Mouse (Mus musculus): Measurements from ENCODE around the gene Scamp2. TPM values are rescaled to one million over a fixed set of nuclear protein-coding genes. Genes with fewer than 3 reads are reported as not detected.

The Scamp2 gene
- polyA plus RNA-seq, 1 experiment, result 166 TPM

GRCm38 (mm10) chr9:57593454-57594173 is 32.9 kb downstream of the Scamp2 start:
- Histone ChIP-seq H3K4me1 (ENCODE audit: control insufficient read depth, insufficient read depth, low read length) (peaks cover 13% of the 10 kb centered on the region), H3K27me3 (replicated peaks; ENCODE audit: control insufficient read depth, insufficient read depth, low read length) (no peaks in the 10 kb centered on the region), H3K4me3 (ENCODE audit: insufficient read depth, low read depth, low read length) (no peak overlapping the region), H3K36me3 (ENCODE audit: control insufficient read depth, insufficient read depth, low read length) (no peaks in the 10 kb centered on the region), H3K27ac (ENCODE audit: insufficient read depth, low read depth, low read length) (no peak overlapping the region)
- WGBS, result 47% methylated on average over 12 of the region's 12 CpGs
- no peak for TF ChIP-seq CTCF (conservative IDR thresholded peaks at IDR 0.05; ENCODE audit: insufficient read depth, insufficient read length, low read depth, low read length)
- no peak for TF ChIP-seq POLR2A (IDR thresholded peaks at IDR 0.05; ENCODE audit: low read depth, low read length)
- peak; percentile 86 for DNase-seq

DNA sequence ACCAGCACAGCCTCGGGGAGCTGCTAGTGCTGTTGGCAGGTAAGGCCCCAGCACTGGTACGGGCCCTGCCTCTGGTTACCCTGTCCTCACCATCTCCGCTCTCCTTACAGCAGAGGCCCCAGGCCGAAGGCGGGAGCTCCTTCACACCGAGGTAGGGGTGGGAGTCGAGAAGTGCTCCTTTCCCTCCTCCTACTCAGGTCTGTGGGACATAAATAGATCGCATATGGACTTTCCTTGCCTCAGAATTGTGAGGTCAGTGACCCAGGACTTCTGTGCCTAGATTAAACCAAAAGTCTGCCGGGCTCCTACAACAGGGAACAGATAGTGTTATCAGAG is 33.4 kb downstream of the Scamp2 start:
- 49% methylated on average over 9 of the region's 9 CpGs for WGBS
- TF ChIP-seq CTCF (conservative IDR thresholded peaks at IDR 0.05; ENCODE audit: insufficient read depth, insufficient read length, low read depth, low read length) (no peak), POLR2A (IDR thresholded peaks at IDR 0.05; ENCODE audit: low read depth, low read length) (no peak)
- H3K36me3 ChIP-seq (ENCODE audit: control insufficient read depth, insufficient read depth, low read length), result no peaks in the 10 kb centered on the region
- peaks cover 12% of the 10 kb centered on the region for H3K4me1 ChIP-seq (ENCODE audit: control insufficient read depth, insufficient read depth, low read length)
- no peak for DNase-seq
- H3K27ac ChIP-seq (ENCODE audit: insufficient read depth, low read depth, low read length), result no peak overlapping the region
- no peaks in the 10 kb centered on the region for H3K27me3 ChIP-seq (replicated peaks; ENCODE audit: control insufficient read depth, insufficient read depth, low read length)
- H3K4me3 ChIP-seq (ENCODE audit: insufficient read depth, low read depth, low read length), result no peak overlapping the region

DNA sequence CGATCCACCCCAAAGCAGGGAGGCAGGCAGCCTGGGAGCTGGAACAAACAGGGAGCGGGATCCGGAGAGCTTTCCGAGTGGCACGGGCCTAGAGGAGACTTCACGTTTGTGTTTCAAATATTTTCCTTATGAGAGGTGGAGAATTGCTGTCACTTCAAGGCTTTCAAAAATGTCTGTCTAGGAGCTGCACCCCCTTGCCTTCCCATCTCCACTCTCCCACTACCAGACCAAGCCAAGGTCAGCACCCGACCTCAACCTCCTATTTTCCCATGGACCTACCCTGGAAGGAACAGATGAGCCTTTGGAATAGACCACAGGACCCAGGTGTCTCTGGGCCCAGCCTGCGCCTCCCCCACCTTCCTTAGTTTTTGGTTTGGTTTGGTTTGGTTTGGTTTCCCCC is 36.5 kb downstream of the Scamp2 start:
- peaks cover 20% of the 10 kb centered on the region for H3K4me1 ChIP-seq (ENCODE audit: control insufficient read depth, insufficient read depth, low read length)
- no peaks in the 10 kb centered on the region for H3K36me3 ChIP-seq (ENCODE audit: control insufficient read depth, insufficient read depth, low read length)
- no peak overlapping the region for H3K27ac ChIP-seq (ENCODE audit: insufficient read depth, low read depth, low read length)
- TF ChIP-seq CTCF (conservative IDR thresholded peaks at IDR 0.05; ENCODE audit: insufficient read depth, insufficient read length, low read depth, low read length) (no peak), POLR2A (IDR thresholded peaks at IDR 0.05; ENCODE audit: low read depth, low read length) (no peak)
- 86% methylated on average over 8 of the region's 8 CpGs for WGBS
- no peak overlapping the region for H3K4me3 ChIP-seq (ENCODE audit: insufficient read depth, low read depth, low read length)
- DNase-seq, result no peak
- no peaks in the 10 kb centered on the region for H3K27me3 ChIP-seq (replicated peaks; ENCODE audit: control insufficient read depth, insufficient read depth, low read length)

DNA sequence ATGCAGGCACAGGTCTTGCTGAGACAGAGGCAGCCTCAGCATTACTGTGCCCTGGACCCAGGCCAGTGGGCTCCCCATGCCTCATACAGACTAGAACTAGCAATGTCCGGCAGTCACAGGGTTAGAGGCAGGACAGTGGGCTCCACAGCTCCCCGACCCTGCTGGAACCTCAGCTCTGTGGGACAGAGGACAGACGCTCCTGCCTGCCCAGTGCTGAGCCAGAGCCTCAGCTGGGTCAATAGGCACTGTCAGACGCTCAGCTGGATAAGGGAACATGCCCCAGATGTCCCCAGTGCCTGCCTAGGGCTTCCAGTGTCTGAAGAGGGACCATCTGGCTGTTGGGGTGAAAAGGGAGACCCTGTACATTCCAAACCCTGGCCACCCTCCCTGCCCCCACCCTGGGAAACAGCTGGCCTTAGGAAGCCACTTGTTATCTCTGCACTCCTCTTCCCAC is 37.2 kb downstream of the Scamp2 start:
- WGBS, result 47% methylated on average over 4 of the region's 4 CpGs
- Histone ChIP-seq H3K27ac (ENCODE audit: insufficient read depth, low read depth, low read length) (no peak overlapping the region), H3K4me1 (ENCODE audit: control insufficient read depth, insufficient read depth, low read length) (peaks cover 20% of the 10 kb centered on the region)

DNA sequence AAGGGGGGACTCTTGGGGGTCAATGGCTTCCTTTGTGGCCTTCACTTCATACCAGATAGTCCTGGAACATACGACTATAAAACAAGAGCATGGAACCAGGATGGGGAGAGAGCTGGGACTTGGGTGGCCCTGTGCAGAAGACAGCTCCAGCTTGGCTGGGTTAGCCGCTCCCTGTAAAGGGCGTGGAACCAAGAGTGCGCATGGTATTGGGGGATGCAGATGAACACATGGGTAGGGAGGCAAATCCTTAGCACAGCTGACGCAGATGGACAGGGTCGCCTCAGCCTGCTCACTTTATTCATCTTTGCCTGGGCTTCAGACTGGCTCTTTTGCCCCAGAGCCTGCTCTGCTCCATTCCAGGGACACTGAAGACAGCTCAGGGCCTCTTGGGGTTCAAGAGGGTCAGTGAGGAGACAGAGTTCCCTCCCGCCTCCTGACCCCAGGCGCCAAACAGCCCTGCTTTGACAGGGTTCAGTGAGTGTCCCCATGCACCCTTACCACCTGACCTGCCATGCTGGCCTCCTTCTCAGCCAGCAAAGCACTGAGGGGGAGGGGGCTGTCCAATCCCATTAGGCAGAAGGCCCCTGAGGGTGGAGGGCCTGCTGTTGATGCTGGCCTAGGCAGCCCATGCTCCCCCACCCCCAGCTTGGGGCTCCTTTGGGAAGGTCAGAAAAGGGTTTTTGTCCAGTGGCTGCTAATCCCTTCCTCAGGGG is 38.3 kb downstream of the Scamp2 start:
- no peak for TF ChIP-seq POLR2A (IDR thresholded peaks at IDR 0.05; ENCODE audit: low read depth, low read length)
- TF ChIP-seq CTCF (conservative IDR thresholded peaks at IDR 0.05; ENCODE audit: insufficient read depth, insufficient read length, low read depth, low read length), result no peak
- WGBS, result 59% methylated on average over 8 of the region's 8 CpGs
- Histone ChIP-seq H3K27me3 (replicated peaks; ENCODE audit: control insufficient read depth, insufficient read depth, low read length) (no peaks in the 10 kb centered on the region), H3K27ac (ENCODE audit: insufficient read depth, low read depth, low read length) (no peak overlapping the region), H3K4me3 (ENCODE audit: insufficient read depth, low read depth, low read length) (no peak overlapping the region), H3K4me1 (ENCODE audit: control insufficient read depth, insufficient read depth, low read length) (peaks cover 15% of the 10 kb centered on the region), H3K36me3 (ENCODE audit: control insufficient read depth, insufficient read depth, low read length) (no peaks in the 10 kb centered on the region)
- peak; percentile 73 for DNase-seq

More for the DNA sequence above, 37.2 kb downstream of the Scamp2 start:
- TF ChIP-seq POLR2A (IDR thresholded peaks at IDR 0.05; ENCODE audit: low read depth, low read length) (no peak), CTCF (conservative IDR thresholded peaks at IDR 0.05; ENCODE audit: insufficient read depth, insufficient read length, low read depth, low read length) (no peak)
- no peak overlapping the region for H3K4me3 ChIP-seq (ENCODE audit: insufficient read depth, low read depth, low read length)
- no peaks in the 10 kb centered on the region for H3K27me3 ChIP-seq (replicated peaks; ENCODE audit: control insufficient read depth, insufficient read depth, low read length)
- no peaks in the 10 kb centered on the region for H3K36me3 ChIP-seq (ENCODE audit: control insufficient read depth, insufficient read depth, low read length)
- peak; percentile 42 for DNase-seq

DNA sequence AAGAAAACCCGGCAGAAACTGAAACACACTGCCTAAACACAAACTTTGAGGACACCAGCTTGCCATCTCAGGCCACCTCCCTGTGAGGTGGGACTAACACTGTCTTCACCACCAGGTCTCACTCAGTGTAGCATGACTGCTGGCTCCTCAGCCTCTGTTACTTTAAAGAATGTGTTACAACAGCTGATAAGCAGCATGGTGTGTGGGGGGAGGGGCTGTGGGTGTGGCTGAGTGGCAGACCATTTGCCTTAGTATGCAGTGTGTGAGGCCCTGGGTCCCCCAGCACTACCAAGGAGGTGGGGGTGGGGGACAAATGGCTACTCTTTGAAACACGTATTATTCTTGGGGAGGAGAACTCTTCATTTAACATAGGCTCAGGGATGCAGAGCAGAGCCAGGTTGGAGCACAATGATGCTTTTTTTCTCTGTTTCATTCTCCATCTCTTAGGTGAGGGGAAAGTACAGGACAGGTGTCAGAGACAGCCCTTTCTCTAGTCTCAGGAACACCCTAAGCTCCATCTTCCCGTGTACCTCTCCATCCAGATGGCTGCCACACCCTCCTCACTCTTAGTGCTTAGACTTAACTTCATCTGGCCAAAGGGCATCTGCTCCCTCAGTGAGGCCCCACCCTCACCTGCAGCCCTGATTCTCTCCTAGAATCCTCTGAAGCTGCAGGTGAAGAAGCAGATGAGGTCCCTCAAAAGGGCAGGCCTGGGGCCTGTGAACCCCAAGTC is 40.0 kb downstream of the Scamp2 start:
- 27% methylated on average over 3 of the region's 3 CpGs for WGBS
- no peak overlapping the region for H3K4me3 ChIP-seq (ENCODE audit: insufficient read depth, low read depth, low read length)
- peak; percentile 30 for DNase-seq
- TF ChIP-seq POLR2A (IDR thresholded peaks at IDR 0.05; ENCODE audit: low read depth, low read length) (no peak), CTCF (conservative IDR thresholded peaks at IDR 0.05; ENCODE audit: insufficient read depth, insufficient read length, low read depth, low read length) (no peak)
- peak overlapping the region; percentile 58; the same call in 1 of the 2 replicates for H3K27ac ChIP-seq (ENCODE audit: insufficient read depth, low read depth, low read length)
- peaks cover 12% of the 10 kb centered on the region for H3K4me1 ChIP-seq (ENCODE audit: control insufficient read depth, insufficient read depth, low read length)
- no peaks in the 10 kb centered on the region for H3K36me3 ChIP-seq (ENCODE audit: control insufficient read depth, insufficient read depth, low read length)
- H3K27me3 ChIP-seq (replicated peaks; ENCODE audit: control insufficient read depth, insufficient read depth, low read length), result no peaks in the 10 kb centered on the region

DNA sequence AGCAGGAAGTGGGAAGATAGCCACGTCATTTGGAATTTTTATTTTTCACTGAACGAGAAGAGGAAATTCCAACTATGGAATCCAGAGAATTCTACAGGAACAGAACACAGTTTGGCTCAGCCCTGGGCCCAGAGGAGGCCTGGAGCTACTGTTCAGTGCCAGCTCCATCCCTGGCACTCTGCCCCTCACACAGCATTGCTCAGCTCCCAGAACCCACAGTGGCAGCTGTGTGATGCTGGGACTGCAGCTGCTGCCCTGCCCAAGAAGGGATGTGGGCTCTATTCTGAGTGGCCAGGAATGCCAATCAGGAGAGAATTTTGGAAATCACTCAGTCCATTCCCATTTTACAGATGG is 40.6 kb downstream of the Scamp2 start:
- peaks cover 12% of the 10 kb centered on the region for H3K4me1 ChIP-seq (ENCODE audit: control insufficient read depth, insufficient read depth, low read length)
- H3K4me3 ChIP-seq (ENCODE audit: insufficient read depth, low read depth, low read length), result no peak overlapping the region
- DNase-seq, result peak; percentile 52
- H3K27me3 ChIP-seq (replicated peaks; ENCODE audit: control insufficient read depth, insufficient read depth, low read length), result no peaks in the 10 kb centered on the region
- H3K27ac ChIP-seq (ENCODE audit: insufficient read depth, low read depth, low read length), result peak overlapping the region; percentile 43; the same call in 1 of the 2 replicates
- 25% methylated on average over 2 of the region's 2 CpGs for WGBS
- TF ChIP-seq POLR2A (IDR thresholded peaks at IDR 0.05; ENCODE audit: low read depth, low read length) (no peak), CTCF (conservative IDR thresholded peaks at IDR 0.05; ENCODE audit: insufficient read depth, insufficient read length, low read depth, low read length) (no peak)
- H3K36me3 ChIP-seq (ENCODE audit: control insufficient read depth, insufficient read depth, low read length), result no peaks in the 10 kb centered on the region
